Mouse (Mus musculus) heart, embryonic 14.5 days (tissue): ENCODE data around the gene Pirt. TPM values are rescaled to one million over a fixed set of nuclear protein-coding genes. Genes with fewer than 3 reads are reported as not detected.

Experiments used
- ATAC-seq: fragments of 200-750 bp; cut with Nextera tagmentation; 2 replicates; pipeline ENCODE4 v1.8.0; 2017; ENCODE audit warnings: low read depth, moderate TSS enrichment; ENCODE audit not compliant: insufficient number of reproducible peaks, insufficient read depth, low FRiP score
- H3K27ac ChIP-seq, 2 experiments: fragments of 200-500 bp in 1 of 2; fragments of 300-500 bp in 1 of 2; sonication (generic) in 1 of 2; replicated peaks in 1 of 2; 2 replicates each; pipeline ENCODE4 v1.5.1; 2012 to 2014; ENCODE audit warnings: low read depth in 2 of 2, low read length in 2 of 2, control low read depth in 1 of 2, mild to moderate bottlenecking in 1 of 2, mixed read lengths in 1 of 2; ENCODE audit not compliant: control insufficient read depth in 1 of 2, insufficient read depth in 1 of 2
- H3K27me3 ChIP-seq: fragments of 300-500 bp; sonication (generic); 2 replicates; pipeline ENCODE4 v1.6.1; 2014; ENCODE audit warnings: mild to moderate bottlenecking, low read length, control low read depth; ENCODE audit not compliant: control insufficient read depth, insufficient read depth
- H3K36me3 ChIP-seq: fragments of 300-500 bp; sonication (generic); 2 replicates; pipeline ENCODE4 v1.6.1; 2014; ENCODE audit warnings: mild to moderate bottlenecking, control low read depth, low read length, mixed read lengths; ENCODE audit not compliant: control insufficient read depth, insufficient read depth
- H3K4me1 ChIP-seq, 2 experiments: fragments of 200-500 bp in 1 of 2; fragments of 300-500 bp in 1 of 2; sonication (generic) in 1 of 2; 2 replicates each; pipeline ENCODE4 v1.6.1; 2012 to 2014; ENCODE audit warnings: low read length in 2 of 2, control low read depth in 1 of 2, mixed read lengths in 1 of 2; ENCODE audit not compliant: control insufficient read depth in 2 of 2, insufficient read depth in 2 of 2
- H3K4me2 ChIP-seq: fragments of 300-500 bp; sonication (generic); 2 replicates; pipeline ENCODE4 v1.6.1; 2014; ENCODE audit warnings: mild to moderate bottlenecking, low read length
- H3K4me3 ChIP-seq, 2 experiments: fragments of 200-500 bp in 1 of 2; fragments of 300-500 bp in 1 of 2; sonication (generic) in 1 of 2; 2 replicates each; pipeline ENCODE4 v1.5.1; 2012 to 2014; ENCODE audit warnings: low read length in 2 of 2, mild to moderate bottlenecking in 2 of 2, control low read depth in 1 of 2, low read depth in 1 of 2, moderate library complexity in 1 of 2; ENCODE audit not compliant: control insufficient read depth in 1 of 2, insufficient read depth in 1 of 2
- H3K9ac ChIP-seq: fragments of 300-500 bp; sonication (generic); 2 replicates; pipeline ENCODE4 v1.6.1; 2014; ENCODE audit warnings: mild to moderate bottlenecking, low read length
- H3K9me3 ChIP-seq: fragments of 300-500 bp; sonication (generic); 2 replicates; pipeline ENCODE4 v1.6.1; 2016; ENCODE audit warnings: low read length, control low read depth; ENCODE audit not compliant: control insufficient read depth
- WGBS: fragments of 180-500 bp; shearing (Covaris S2); extraction: QIAGEN DNeasy Blood & Tissue Kit; methylation state at CpG from one replicate; pipeline ENCODE4 v1.1.7; 2014; 5-methylcytosine and 5-hydroxymethylcytosine counted together
- polyA plus RNA-seq: library from polyadenylated mRNA; unstranded; fragments of >200 nt; fragmentation: Nextera tagmentation; extraction: Ambion mirVana; gene quantifications from 2 replicates; pipeline ENCODE4 v1.2.1, GENCODE M21; 2014

Gene Pirt
- polyA plus RNA-seq, 1 experiment from 2014 or later, result 8.9 TPM

DNA sequence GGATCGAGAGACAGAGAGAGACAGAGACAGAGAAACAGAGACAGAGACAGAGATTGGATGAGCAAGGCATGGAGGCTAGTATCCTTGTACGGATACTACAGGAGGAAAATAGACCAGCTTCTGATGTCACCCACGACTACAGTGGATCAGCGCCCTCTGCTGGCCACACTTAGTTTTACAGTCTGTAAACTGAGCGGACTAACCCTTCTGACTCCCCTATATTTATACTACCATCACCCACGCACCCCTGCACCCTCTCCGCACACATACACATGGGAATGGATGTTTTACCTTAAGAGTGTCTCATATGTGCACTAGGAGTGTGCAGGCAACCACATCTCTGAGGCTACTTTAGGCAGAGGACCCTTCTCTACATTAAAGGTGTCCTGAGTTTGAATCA, 12.4 kb upstream of the Pirt start:
- H3K4me1 ChIP-seq, result no peaks in the 10 kb centered on the region
- H3K9ac ChIP-seq, result no peak overlapping the region
- H3K27me3 ChIP-seq, result no peaks in the 10 kb centered on the region; the same call in 1 of the 2 replicates
- H3K9me3 ChIP-seq, result no peaks in the 10 kb centered on the region
- H3K27ac ChIP-seq, result no peak overlapping the region
- no peak overlapping the region for H3K4me3 ChIP-seq
- 21% methylated on average over 7 of the region's 7 CpGs for WGBS
- H3K36me3 ChIP-seq, result no peaks in the 10 kb centered on the region
- no peak overlapping the region for H3K4me2 ChIP-seq
- no peak for ATAC-seq

DNA sequence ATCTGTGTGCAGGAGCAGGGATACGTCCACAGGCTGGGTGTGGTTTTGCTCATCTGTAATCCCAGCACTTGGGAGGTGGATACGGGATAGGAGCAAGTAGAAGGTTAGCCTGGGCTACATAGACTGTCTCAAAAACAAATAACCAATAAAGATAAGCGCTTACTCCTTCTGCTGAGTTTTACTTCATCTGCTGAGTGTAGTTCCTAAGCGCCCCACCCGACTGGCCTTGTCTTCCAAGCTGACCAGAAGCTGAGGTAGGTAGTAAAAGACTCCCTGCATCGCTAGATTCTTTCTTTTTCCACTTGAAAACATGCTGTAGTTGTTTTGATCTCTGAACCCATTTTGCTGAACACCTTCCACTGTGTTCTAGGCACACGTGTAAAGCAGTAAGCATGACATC, 9.0 kb upstream of the Pirt start:
- ATAC-seq, result no peak
- H3K9me3 ChIP-seq, result no peaks in the 10 kb centered on the region
- no peak overlapping the region for H3K9ac ChIP-seq
- WGBS, result 82% methylated on average over 7 of the region's 7 CpGs
- no peak overlapping the region for H3K4me2 ChIP-seq
- peaks cover 4% of the 10 kb centered on the region in 2 experiments; a peak in 2 of 4 replicates for H3K4me1 ChIP-seq
- H3K27ac ChIP-seq, result no peak overlapping the region
- no peaks in the 10 kb centered on the region for H3K36me3 ChIP-seq
- no peak overlapping the region for H3K4me3 ChIP-seq
- H3K27me3 ChIP-seq, result no peaks in the 10 kb centered on the region; the same call in 1 of the 2 replicates

DNA sequence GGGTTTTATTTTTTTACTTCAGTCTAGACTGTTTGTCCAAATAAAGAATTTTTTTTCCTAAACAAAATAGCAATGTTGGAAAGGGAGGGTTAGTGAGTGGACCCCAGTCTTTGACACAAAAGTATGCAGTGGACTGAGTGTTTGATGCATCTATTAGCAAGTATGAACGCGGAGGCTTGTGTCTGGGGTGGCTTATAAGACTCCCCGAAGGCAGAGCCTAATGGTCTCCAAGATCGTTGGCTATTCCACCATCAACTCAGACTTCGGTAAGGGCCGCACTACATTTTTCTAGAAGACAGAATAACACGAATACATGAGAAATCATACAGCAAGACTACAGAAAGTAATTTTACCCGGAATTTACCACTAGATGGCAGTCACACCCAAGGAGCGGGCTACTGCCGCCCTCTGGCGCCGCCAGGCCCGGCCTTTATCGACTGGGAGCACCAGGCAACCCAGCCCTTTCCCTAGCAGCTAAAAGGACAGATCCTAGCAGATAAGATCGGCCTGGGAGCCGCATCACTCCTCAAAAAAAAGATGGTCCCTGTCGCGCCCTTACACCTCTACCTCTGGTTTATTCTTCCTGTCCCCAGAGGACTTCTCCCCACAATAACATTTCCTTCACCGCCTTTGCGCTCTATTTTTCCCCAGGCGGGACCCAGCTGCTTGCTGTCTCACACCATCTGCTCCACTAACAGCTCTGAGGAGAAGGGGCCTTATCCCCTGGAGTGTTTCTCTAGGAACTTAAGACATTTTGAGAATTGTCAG, 6.0 kb upstream of the Pirt start:
- Histone ChIP-seq H3K9ac (peak overlapping the region; percentile 35; the same call in 1 of the 2 replicates), H3K4me2 (0 out of 2 replicates have a peak overlapping the region, but pooled peaks have one; percentile 42), H3K4me3 (peak overlapping the region in 1 of 2 experiments; percentile 11; a peak in 1 of 4 replicates), H3K36me3 (no peaks in the 10 kb centered on the region), H3K4me1 (peaks cover 4% of the 10 kb centered on the region in 2 experiments; a peak in 2 of 4 replicates), H3K27ac (no peak overlapping the region), H3K27me3 (no peaks in the 10 kb centered on the region; the same call in 1 of the 2 replicates), H3K9me3 (no peaks in the 10 kb centered on the region)
- WGBS, result 14% methylated on average over 21 of the region's 21 CpGs
- no peak; the same call in 1 of the 2 replicates for ATAC-seq

DNA sequence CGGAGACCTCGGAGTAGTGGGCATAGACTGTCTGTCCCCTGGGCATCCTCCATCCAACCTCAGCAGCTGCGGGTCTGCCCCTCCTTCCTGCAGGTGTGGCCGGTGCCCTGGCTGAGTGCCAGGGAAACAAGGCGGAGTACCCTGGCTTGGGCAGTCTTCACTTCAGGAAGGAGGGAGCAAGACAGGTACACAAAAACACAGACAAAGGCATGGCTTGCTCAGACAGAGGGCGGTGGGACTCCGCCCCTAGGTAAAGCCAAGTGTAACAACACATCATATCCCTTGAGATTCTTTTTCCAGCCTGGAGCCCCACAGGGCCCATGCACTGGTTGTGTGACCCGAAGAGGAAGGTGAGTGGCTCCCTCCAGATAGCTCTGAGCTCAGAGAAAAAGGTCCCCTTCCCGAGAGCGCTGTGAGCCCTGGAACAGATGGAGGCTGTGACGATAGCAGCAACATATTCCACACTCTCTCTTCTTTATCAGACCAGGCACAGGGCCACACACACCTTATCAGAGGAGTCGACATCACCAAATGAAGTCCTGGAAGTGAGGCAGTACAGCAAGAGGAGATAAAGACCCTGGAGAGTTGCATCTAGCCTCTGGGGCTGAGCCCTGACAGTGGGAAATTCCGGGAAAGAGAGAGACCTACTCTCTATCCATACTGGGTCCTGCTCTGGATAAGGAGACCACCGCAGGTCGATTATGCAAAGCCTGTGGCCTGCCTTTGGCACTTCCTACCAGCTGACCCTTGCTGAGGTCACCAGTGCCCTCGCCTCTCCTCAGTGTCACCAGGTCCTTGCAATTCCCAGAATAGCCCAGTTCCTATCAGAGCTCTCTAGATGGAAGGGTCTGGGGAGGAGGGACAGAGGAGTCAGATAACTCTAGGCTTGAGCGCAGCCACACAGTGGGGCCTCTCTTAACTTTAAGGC, 1.0 kb downstream of the Pirt start:
- H3K4me3 ChIP-seq, result peak overlapping the region; percentile 29 to 43
- H3K9ac ChIP-seq, result peak overlapping the region; percentile 62
- peak overlapping the region; percentile 70 to 90 for H3K27ac ChIP-seq
- peaks cover 30 to 36% of the 10 kb centered on the region in 2 experiments for H3K4me1 ChIP-seq
- H3K27me3 ChIP-seq, result no peaks in the 10 kb centered on the region
- 10% methylated on average over 17 of the region's 17 CpGs for WGBS
- ATAC-seq, result peak; percentile 86
- no peaks in the 10 kb centered on the region for H3K36me3 ChIP-seq
- peak overlapping the region; percentile 66 for H3K4me2 ChIP-seq
- H3K9me3 ChIP-seq, result no peaks in the 10 kb centered on the region

DNA sequence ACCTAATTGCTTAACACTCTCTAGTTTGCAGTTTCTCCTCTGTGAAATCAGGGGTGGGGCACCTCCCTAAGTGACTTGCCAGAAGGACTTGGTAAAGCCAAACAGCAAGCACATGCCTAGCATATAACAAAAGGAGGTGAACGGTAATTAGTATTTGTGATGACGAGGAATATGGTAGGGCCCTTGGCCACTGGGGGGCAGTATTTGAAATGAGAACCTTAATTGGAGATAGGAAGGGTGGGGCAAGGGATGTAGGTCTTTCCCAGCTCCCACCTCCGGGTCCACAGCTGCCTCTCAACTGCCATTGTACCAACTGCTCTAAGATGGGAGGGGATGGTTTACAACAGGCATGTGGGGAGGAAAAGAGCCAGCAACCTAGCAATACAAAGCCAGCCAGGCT, 2.5 kb downstream of the Pirt start:
- H3K4me3 ChIP-seq, result no peak overlapping the region
- no peak overlapping the region; the same call in 1 of the 2 replicates for H3K9ac ChIP-seq
- H3K27me3 ChIP-seq, result no peaks in the 10 kb centered on the region
- peaks cover 30 to 36% of the 10 kb centered on the region in 2 experiments for H3K4me1 ChIP-seq
- H3K27ac ChIP-seq, result no peak overlapping the region
- H3K36me3 ChIP-seq, result no peaks in the 10 kb centered on the region
- WGBS, result 29% methylated on average over 3 of the region's 3 CpGs
- ATAC-seq, result no peak
- H3K9me3 ChIP-seq, result no peaks in the 10 kb centered on the region
- H3K4me2 ChIP-seq, result peak overlapping the region; percentile 66

- whole genome bisulfite sequencing, result 70% methylated on average over 2 of the region's 2 CpGs
- no peaks in the 10 kb centered on the region for H3K36me3 ChIP-seq
- no peak overlapping the region for H3K9ac ChIP-seq
- H3K27ac ChIP-seq, result no peak overlapping the region
- ATAC-seq, result no peak
- no peak overlapping the region for H3K4me3 ChIP-seq
- no peaks in the 10 kb centered on the region for H3K4me1 ChIP-seq
- H3K27me3 ChIP-seq, result no peaks in the 10 kb centered on the region
- no peaks in the 10 kb centered on the region for H3K9me3 ChIP-seq
- no peak overlapping the region for H3K4me2 ChIP-seq
Observed at GRCm38 (mm10) chr11:66920012-66920411, 8.2 kb downstream of the Pirt start.

GRCm38 (mm10) chr11:66924095-66924823, 12.5 kb downstream of the Pirt start:
- ATAC-seq, result no peak
- H3K4me2 ChIP-seq, result no peak overlapping the region
- no peaks in the 10 kb centered on the region for H3K4me1 ChIP-seq
- no peaks in the 10 kb centered on the region for H3K36me3 ChIP-seq
- 78% methylated on average over 11 of the region's 11 CpGs for WGBS
- no peak overlapping the region for H3K9ac ChIP-seq
- no peaks in the 10 kb centered on the region for H3K9me3 ChIP-seq
- no peak overlapping the region for H3K27ac ChIP-seq
- no peaks in the 10 kb centered on the region for H3K27me3 ChIP-seq
- no peak overlapping the region for H3K4me3 ChIP-seq
